Mouse (Mus musculus) left cerebral cortex, postnatal 25 days (tissue): ENCODE results near the gene Gbx1. TPM values are rescaled to one million over a fixed set of nuclear protein-coding genes. Genes with fewer than 3 reads are reported as not detected.

Experiments
- total RNA-seq, 2 experiments: library from RNA; stranded (reverse); gene quantifications; 2 replicates each; pipeline ENCODE4 v1.2.3; 2021

Gene Gbx1
- total RNA-seq, 2 experiments from 2014 or later: 0.32 to 0.76 TPM

Other genes with a start within 250 kb of the Gbx1 start
- 10 to 100 TPM; 22.5 to 30.1 TPM for gene Kcnh2, start 175.6 kb downstream of the Gbx1 start, total RNA-seq
- 1 to 10 TPM; 8.0 to 9.5 TPM for gene Nos3, start 162.4 kb downstream of the Gbx1 start, total RNA-seq
- 1 to 10 TPM; 2.3 to 3.0 TPM for gene Atg9b, start 135.1 kb downstream of the Gbx1 start, total RNA-seq
- gene Abcb8, start 133.5 kb downstream of the Gbx1 start, total RNA-seq: 10 to 100 TPM; 41.3 to 54.2 TPM
- under 1 TPM in 1 of 2 experiments, not detected in 1; 0.73 TPM for gene Asic3, start 113.8 kb downstream of the Gbx1 start, total RNA-seq
- 100 to 1,000 TPM; 132 TPM for gene Cdk5, start 103.7 kb downstream of the Gbx1 start, total RNA-seq
- gene Slc4a2, start 103.4 kb downstream of the Gbx1 start, total RNA-seq: 10 to 100 TPM; 28.5 to 33.2 TPM
- gene Fastk, start 81.9 kb downstream of the Gbx1 start, total RNA-seq: 100 to 1,000 TPM; 130 to 137 TPM
- 10 to 100 TPM; 25.9 to 27.3 TPM for gene Tmub1, start 79.3 kb downstream of the Gbx1 start, total RNA-seq
- 100 to 1,000 TPM; 505 to 511 TPM for gene Agap3, start 75.0 kb downstream of the Gbx1 start, total RNA-seq
- gene Asb10, start 13.8 kb upstream of the Gbx1 start, total RNA-seq: not detected
- gene 4931409K22Rik, start 29.6 kb upstream of the Gbx1 start, total RNA-seq: not detected
- gene Abcf2, start 50.3 kb upstream of the Gbx1 start, total RNA-seq: 10 to 100 TPM; 80.6 to 81.4 TPM
- gene Chpf2, start 59.5 kb upstream of the Gbx1 start, total RNA-seq: 10 to 100 TPM; 68.8 to 77.3 TPM
- 100 to 1,000 TPM in 1 of 2 experiments, 10 to 100 TPM in 1; 93.4 to 105 TPM for gene Smarcd3, start 97.2 kb upstream of the Gbx1 start, total RNA-seq
- 10 to 100 TPM; 70.2 to 76.1 TPM for gene Nub1, start 158.3 kb upstream of the Gbx1 start, total RNA-seq
- 1 to 10 TPM in 1 of 2 experiments, under 1 TPM in 1; 0.94 to 1.2 TPM for gene Wdr86, start 203.5 kb upstream of the Gbx1 start, total RNA-seq
- not detected for gene Crygn, start 230.8 kb upstream of the Gbx1 start, total RNA-seq